Mouse (Mus musculus): ENCODE results near the gene Dnmbp. TPM values are rescaled to one million over a fixed set of nuclear protein-coding genes. Genes with fewer than 3 reads are reported as not detected.

Dnmbp gene
- total RNA-seq (2021) = 1 to 10 TPM; 9.0 to 9.7 TPM

- intact Hi-C loops (cut with DNase I) = loop anchor here (1.0 to 2.0 kb wide), 5 partner anchors 19 to 108 kb away; no protein-coding TSS in a partner anchor
- peak; percentile 88 to 94 for DNase-seq
Observed at GRCm38 (mm10) chr19:43939769-43940689, at the start of gene Dnmbp. Gene Dnmbp, minus strand, starts transcription at chr19:43940191.

GRCm38 (mm10) chr19:43986069-43986794 lies 46.2 kb upstream of the Dnmbp start, which contains the start of gene Cpn1:
Gene Cpn1, minus strand, starts transcription at chr19:43986556.
- intact Hi-C loops (cut with DNase I) = no loop called here
- DNase-seq = no peak

GRCm38 (mm10) chr19:43981992-43982391 lies 42.0 kb upstream of the Dnmbp start:
- intact Hi-C loops (cut with DNase I) = no loop called here
- DNase-seq = no peak

GRCm38 (mm10) chr19:43980711-43981110 lies 40.7 kb upstream of the Dnmbp start:
- intact Hi-C loops (cut with DNase I) = no loop called here
- DNase-seq = no peak

GRCm38 (mm10) chr19:43977799-43978198 lies 37.8 kb upstream of the Dnmbp start:
- no peak for DNase-seq
- intact Hi-C loops (cut with DNase I) = no loop called here

- intact Hi-C loops (cut with DNase I) = no loop called here
- DNase-seq = peak in 1 of 2 experiments; percentile 8
Observed at GRCm38 (mm10) chr19:43976661-43977060, 36.7 kb upstream of the Dnmbp start.

- intact Hi-C loops (cut with DNase I) = no loop called here
- no peak for DNase-seq
Observed at GRCm38 (mm10) chr19:43974221-43974620, 34.2 kb upstream of the Dnmbp start.

GRCm38 (mm10) chr19:43973711-43974110 lies 33.7 kb upstream of the Dnmbp start:
- DNase-seq = no peak
- intact Hi-C loops (cut with DNase I) = no loop called here

GRCm38 (mm10) chr19:43972129-43972528 lies 32.1 kb upstream of the Dnmbp start:
- intact Hi-C loops (cut with DNase I) = no loop called here

GRCm38 (mm10) chr19:43968436-43969026 lies 28.5 kb upstream of the Dnmbp start:
- no peak for DNase-seq
- intact Hi-C loops (cut with DNase I) = no loop called here

More at GRCm38 (mm10) chr19:43972129-43972528, 32.1 kb upstream of the Dnmbp start:
- no peak for DNase-seq

- no peak for DNase-seq
- intact Hi-C loops (cut with DNase I) = no loop called here
Observed at GRCm38 (mm10) chr19:43966481-43966880, 26.5 kb upstream of the Dnmbp start.

GRCm38 (mm10) chr19:43965496-43966085 lies 25.6 kb upstream of the Dnmbp start:
- DNase-seq = peak; percentile 9 to 19

GRCm38 (mm10) chr19:43962795-43963194 lies 22.8 kb upstream of the Dnmbp start:
- intact Hi-C loops (cut with DNase I) = no loop called here
- no peak for DNase-seq

More at GRCm38 (mm10) chr19:43965496-43966085, 25.6 kb upstream of the Dnmbp start:
- intact Hi-C loops (cut with DNase I) = no loop called here

- DNase-seq = no peak
- intact Hi-C loops (cut with DNase I) = no loop called here
Observed at GRCm38 (mm10) chr19:43961185-43961584, 21.2 kb upstream of the Dnmbp start.

GRCm38 (mm10) chr19:43960014-43960413 lies 20.0 kb upstream of the Dnmbp start:
- no peak for DNase-seq
- intact Hi-C loops (cut with DNase I) = no loop called here

- intact Hi-C loops (cut with DNase I) = loop anchor here (1.0 to 5.0 kb wide), 2 partner anchors 107 to 127 kb away; no protein-coding TSS in a partner anchor
- peak; percentile 67 to 75 for DNase-seq
Observed at GRCm38 (mm10) chr19:43959162-43959561, 19.2 kb upstream of the Dnmbp start.

GRCm38 (mm10) chr19:43957881-43958280 lies 17.9 kb upstream of the Dnmbp start:
- intact Hi-C loops (cut with DNase I) = loop anchor here (5.0 kb wide), 1 partner anchor 106 kb away; no protein-coding TSS in a partner anchor
- no peak for DNase-seq

- peak in 1 of 2 experiments; percentile 35 for DNase-seq
- intact Hi-C loops (cut with DNase I) = loop anchor here (5.0 kb wide), 1 partner anchor 105 kb away; no protein-coding TSS in a partner anchor
Observed at GRCm38 (mm10) chr19:43957402-43957801, 17.4 kb upstream of the Dnmbp start.

GRCm38 (mm10) chr19:43955266-43955665 lies 15.3 kb upstream of the Dnmbp start:
- intact Hi-C loops (cut with DNase I) = loop anchor here (5.0 kb wide), 1 partner anchor 103 kb away; no protein-coding TSS in a partner anchor
- DNase-seq = no peak

- intact Hi-C loops (cut with DNase I) = loop anchor here (5.0 kb wide), 1 partner anchor 103 kb away; no protein-coding TSS in a partner anchor
- no peak for DNase-seq
Observed at GRCm38 (mm10) chr19:43954864-43955263, 14.9 kb upstream of the Dnmbp start.
